Mouse (Mus musculus) kidney, postnatal 10 days (tissue): ENCODE results near the gene Tmem144.

Experiments
- DNase-seq: peaks from one replicate; pipeline ENCODE4 v3.0.0; 2021; ENCODE audit warnings: mixed read lengths

The Tmem144 gene

GRCm38 (mm10) chr3:79852654-79853166 is at the start of gene Tmem144:
Gene Tmem144, minus strand, starts transcription at chr3:79852773.
- no peak for DNase-seq

GRCm38 (mm10) chr3:79901734-79902133 is 49.2 kb upstream of the Tmem144 start:
- no peak for DNase-seq

GRCm38 (mm10) chr3:79901321-79901720 is 48.7 kb upstream of the Tmem144 start:
- no peak for DNase-seq

GRCm38 (mm10) chr3:79900502-79900901 is 47.9 kb upstream of the Tmem144 start:
- DNase-seq: no peak

DNA sequence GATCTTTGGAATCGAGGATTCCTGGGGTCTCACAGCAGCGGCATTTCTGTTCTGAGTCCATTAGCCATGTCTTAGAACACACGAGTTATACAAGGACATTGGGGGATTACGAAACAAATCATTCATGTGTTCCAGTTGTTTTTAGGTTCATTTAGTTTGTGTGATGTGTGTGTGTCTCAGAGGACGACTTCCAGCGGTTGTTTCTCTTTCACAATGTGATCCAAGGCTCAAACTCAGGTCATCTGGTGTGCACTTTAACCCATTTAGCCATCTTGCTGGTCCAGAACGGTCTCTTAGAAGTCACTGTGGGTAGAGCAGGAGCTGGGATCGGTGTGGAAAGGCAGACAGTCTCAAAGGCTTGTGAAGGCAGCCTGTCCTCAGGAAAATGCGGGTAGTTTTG is 47.3 kb upstream of the Tmem144 start:
- no peak for DNase-seq

DNA sequence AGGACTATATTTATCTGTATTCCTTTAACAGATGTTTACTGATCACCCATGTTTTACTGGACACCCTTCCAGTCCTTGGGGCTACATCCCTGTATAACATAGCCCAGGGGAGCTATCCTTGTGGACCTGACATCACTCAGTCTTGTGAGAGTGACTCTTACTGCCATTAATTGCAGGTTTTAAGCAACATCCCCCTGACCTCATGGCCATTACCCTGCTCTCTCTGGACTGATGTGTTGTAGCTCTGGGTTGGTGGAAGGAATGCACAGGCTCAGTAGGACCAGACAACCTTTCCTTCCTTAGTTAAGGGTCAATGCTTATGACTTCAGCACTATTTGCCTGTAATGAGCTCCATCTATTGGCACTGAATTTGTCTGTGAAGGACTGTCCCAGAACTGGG is 45.9 kb upstream of the Tmem144 start:
- no peak for DNase-seq

GRCm38 (mm10) chr3:79897534-79898370 is 45.2 kb upstream of the Tmem144 start:
- DNase-seq: no peak

DNA sequence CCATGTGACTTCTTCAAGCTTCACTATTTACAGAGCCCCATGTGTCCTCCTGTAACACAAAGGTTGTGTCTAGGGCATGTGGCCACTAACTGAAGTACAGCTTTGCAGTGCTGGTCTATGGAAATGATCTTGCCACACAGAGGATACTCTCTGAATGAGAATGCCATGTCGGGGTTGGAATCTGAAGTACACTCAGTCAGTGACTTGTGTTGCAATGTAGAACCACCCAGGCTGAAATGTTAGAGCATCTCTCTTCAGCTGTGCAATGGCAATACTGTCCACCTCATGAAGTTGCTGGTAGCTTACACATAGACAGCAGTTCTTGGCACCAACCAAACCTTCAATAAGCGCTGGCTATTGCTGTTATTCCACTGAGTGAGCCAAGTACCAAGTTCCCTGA is 35.4 kb upstream of the Tmem144 start:
- DNase-seq: no peak

DNA sequence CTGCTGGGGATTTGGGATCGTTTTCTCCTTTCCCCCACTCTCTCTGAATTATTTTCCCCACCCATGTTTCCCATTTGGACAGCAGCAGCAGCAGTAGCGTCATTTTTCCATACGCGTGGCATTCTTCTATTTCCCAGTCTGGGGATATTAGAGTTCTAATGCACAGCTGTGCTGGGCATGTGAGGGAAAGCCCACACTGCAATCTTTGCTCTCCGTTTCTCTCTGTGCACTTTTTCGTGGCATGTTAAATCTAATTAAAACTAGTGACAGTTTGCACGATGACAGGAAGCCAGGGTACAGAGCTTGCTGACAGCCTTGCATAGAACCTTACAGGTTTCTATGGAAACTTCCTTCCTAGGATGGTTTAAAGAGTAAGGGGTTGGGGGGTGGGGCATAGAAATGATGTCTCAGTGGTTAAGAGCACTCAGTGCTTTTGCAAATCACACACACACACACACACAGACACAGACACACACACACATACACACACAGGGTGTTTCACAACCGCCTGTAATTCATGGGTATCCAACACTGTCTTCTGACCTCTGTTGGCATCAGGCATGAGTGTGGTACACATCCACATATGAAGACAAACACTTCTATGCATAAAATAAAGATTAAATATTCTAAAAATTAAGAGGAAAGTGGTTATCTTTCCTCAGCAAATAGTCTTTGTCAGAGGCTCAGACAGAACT is 34.7 kb upstream of the Tmem144 start:
- DNase-seq: no peak

DNA sequence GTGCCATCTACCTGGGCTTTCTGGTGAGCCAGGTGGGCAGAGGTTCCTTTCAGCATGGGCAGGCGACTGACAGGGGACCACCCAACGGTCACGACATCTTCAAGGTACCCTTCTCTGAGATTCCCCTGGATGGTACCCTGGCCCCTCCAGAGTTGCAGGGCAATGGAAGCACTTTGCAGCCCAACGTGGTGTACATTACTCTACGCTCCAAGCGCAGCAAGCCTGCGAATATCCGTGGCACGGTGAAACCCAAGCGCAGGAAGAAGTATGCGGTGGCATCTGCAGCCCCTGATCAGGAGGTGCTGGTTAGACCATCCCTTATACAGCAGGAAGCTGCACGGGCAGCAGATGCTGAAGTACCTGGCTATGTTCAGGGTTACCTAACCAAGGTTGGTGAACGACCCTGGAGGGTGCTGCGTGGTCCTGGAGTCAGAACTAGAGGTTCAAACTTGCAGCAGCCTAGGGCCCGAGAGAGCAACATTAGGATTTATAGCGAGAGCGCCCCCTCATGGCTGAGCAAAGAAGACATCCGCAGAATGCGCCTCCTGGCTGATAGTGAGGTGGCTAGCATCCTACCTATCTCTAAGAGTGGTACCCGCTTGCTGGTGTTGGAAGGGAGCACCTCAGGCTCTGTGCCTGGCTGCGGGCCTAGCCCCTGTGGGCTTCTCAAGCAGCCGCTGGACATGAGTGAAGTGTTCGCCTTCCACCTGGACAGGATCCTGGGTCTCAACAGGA is 34.0 kb upstream of the Tmem144 start:
- DNase-seq: peak; percentile 53

DNA sequence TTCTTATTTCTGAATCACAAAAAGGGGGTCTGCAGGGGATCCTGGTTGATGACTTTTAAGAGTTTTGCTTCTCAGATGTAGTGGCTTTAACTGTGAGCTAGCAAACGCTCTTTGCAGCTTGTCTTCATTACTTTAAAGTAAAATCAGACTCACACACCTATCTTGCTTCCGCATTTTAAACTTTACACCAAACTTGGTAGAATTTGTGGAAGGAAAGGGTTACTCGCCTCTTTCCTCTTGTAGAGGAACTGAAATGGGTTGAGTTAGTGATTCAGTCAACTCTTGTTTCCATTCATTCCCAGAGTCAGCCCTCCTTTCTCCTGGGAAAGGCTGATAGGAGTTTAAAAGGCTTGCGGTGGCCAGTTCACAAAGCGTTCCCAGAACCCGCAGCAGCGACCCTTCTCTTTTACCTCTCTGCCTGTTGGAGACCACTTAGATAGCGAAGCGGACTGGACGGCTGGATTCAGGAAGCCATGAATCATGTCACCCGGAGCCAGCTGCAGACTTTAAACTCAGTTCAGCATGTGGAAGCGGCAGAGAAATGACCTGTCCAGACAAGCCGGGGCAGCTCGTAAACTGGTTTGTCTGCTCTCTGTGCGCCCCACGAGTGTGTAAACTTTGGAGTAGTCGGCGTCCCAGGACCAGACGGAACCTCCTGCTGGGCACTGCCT is 33.2 kb upstream of the Tmem144 start:
- DNase-seq: peak; percentile 77

DNA sequence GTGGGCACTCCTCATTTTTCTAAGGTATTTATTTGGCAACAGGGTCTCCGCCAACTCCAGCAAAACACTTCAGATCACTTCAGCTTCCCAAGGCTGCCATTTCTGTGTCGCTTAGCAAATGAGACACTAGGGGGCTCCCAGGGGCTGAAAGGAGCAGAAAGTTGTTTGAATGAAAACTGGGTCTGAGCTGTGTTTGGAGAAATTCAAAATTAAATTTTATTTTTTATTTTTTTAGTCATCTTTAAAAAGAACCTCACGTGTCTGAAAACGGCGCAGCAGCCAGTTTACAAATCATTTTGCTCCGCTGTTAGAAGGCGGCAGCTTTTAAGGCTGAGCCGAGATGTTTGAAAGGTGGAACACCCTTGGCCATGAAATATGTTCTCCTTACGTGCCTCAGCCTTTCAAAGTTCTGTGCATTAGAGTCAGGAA is 32.2 kb upstream of the Tmem144 start:
- DNase-seq: peak; percentile 85

DNA sequence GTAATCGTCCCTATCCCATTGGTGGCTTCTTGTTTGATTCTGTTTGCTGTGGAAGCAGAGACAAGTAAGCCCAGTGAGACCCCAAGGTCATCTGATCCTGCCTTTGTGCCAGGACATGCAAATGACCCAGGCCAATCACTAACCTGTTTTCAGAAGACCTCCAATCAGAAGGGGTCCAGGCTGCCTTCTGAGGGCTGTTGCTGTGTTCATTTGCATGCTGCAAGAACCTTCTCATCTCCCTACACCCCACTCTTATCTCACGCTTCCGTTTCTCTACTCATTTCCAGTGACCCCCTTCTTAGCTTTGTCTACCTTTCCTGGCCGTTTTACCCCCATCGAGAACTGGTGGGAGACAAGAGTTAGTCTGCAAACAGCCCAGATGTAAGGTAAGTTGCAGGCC is 31.7 kb upstream of the Tmem144 start, which contains the start of gene Fam198b:
Fam198b (plus strand) TSS at position 229 of the 400 bp plus-strand sequence.
- no peak for DNase-seq

GRCm38 (mm10) chr3:79883092-79883491 is 30.5 kb upstream of the Tmem144 start:
- peak; percentile 85 for DNase-seq

GRCm38 (mm10) chr3:79881645-79882044 is 29.1 kb upstream of the Tmem144 start:
- DNase-seq: no peak

DNA sequence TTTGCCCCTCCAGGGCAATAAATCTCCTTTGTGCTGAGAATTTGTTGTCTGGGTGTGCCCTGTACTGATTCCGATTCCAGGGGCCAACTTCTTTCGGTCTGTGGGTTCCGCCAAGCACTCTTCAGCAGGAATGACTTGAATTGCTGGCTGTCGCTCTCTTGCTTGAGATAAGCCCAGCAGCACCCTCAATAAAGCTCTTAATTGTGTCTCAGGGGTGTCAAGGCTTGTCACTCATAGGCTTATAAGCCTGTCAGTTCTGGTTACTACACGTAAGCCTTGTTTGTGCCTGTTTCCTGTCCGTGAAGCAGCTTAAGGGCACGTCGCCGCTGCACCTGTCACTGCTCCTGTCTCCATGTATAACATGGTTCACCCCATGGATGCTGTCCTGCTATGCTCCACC is 26.7 kb upstream of the Tmem144 start:
- no peak for DNase-seq

DNA sequence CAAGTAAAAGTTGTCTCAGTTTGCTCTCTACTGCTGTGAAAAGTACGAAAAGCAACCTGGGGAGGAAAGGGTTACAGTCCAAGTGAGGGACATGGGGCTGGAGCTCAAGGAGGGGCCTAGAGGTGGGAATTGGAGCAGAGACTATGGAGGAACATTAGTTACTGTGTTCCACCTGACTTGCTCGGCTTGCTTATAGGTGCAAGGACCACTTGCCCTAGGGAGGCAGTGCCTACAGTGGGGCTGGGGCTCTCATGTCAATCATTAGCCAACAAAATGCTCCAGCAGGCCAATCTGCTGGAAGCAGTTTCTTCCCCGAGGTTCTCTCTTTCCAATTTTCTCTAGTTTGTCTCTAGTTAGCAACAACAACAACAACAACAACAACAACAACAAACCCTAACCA is 25.8 kb upstream of the Tmem144 start:
- DNase-seq: peak; percentile 32

GRCm38 (mm10) chr3:79875471-79875870 is 22.9 kb upstream of the Tmem144 start:
- no peak for DNase-seq

- DNase-seq: no peak
These were observed 14.6 kb upstream of the Tmem144 start for GRCm38 (mm10) chr3:79867121-79867709.

DNA sequence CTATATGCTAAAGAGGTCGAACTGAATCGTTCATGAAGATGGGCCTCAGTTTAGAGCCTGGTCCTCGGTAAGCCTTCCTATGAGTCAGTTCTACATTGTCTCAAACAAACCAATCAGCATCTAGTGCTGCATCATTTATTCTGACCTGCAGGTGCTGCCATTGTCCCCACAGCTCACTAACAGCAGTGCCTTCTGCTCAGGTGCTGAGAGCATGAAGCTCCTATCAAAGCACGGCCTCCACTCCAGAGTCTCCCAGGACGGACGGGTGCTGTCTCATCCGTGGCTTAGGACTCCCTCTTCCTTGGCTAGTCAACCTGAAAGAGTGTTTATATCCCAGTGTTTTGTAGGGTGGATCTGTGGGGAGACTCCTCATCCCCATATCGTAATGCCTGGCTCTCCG is 14.0 kb upstream of the Tmem144 start:
- DNase-seq: no peak

GRCm38 (mm10) chr3:79866089-79866488 is 13.5 kb upstream of the Tmem144 start:
- peak; percentile 57 for DNase-seq

- no peak for DNase-seq
These were observed 12.3 kb upstream of the Tmem144 start for GRCm38 (mm10) chr3:79864824-79865223.
